Mouse (Mus musculus) midbrain, embryonic 11.5 days (tissue): ENCODE data around the gene Asb14. TPM values are rescaled to one million over a fixed set of nuclear protein-coding genes. Genes with fewer than 3 reads are reported as not detected.
"Not testable (repeated sequence)": the region's sequence is repeated elsewhere in the genome, so short reads cannot be mapped to it uniquely, and the experiment has no call there.

Experiments used
- ATAC-seq: fragments of 200-750 bp; cut with Nextera tagmentation; 2 replicates; pipeline ENCODE4 v1.8.0; 2017; ENCODE audit warnings: moderate TSS enrichment, moderate library complexity; ENCODE audit not compliant: low FRiP score
- DNase-seq: peaks from one replicate; pipeline ENCODE4 v3.0.0; 2015; ENCODE audit warnings: low spot score; ENCODE audit errors: missing footprints
- H3K27ac ChIP-seq: fragments of 300-500 bp; sonication (generic); 2 replicates; pipeline ENCODE4 v1.5.1; 2014; ENCODE audit warnings: low read depth, low read length
- H3K27me3 ChIP-seq: fragments of 300-500 bp; sonication (generic); 2 replicates; pipeline ENCODE4 v1.6.1; 2014; ENCODE audit warnings: mild to moderate bottlenecking, low read length, moderate library complexity, mixed read lengths; ENCODE audit not compliant: control insufficient read depth, insufficient read depth
- H3K36me3 ChIP-seq: fragments of 300-500 bp; sonication (generic); 2 replicates; pipeline ENCODE4 v1.6.1; 2014; ENCODE audit warnings: mild to moderate bottlenecking, low read length, moderate library complexity, mixed read lengths; ENCODE audit not compliant: control insufficient read depth, insufficient read depth
- H3K4me1 ChIP-seq: fragments of 300-500 bp; sonication (generic); 2 replicates; pipeline ENCODE4 v1.6.1; 2014; ENCODE audit warnings: low read length; ENCODE audit not compliant: control insufficient read depth, insufficient read depth
- H3K4me2 ChIP-seq: fragments of 300-500 bp; sonication (generic); 2 replicates; pipeline ENCODE4 v1.6.1; 2014; ENCODE audit warnings: mild to moderate bottlenecking, moderate library complexity
- H3K4me3 ChIP-seq: fragments of 300-500 bp; sonication (generic); 2 replicates; pipeline ENCODE4 v1.5.1; 2014; ENCODE audit warnings: low read depth, low read length
- H3K9ac ChIP-seq: fragments of 300-500 bp; sonication (generic); 2 replicates; pipeline ENCODE4 v1.6.1; 2014; ENCODE audit warnings: low read length
- H3K9me3 ChIP-seq: fragments of 300-500 bp; sonication (generic); 2 replicates; pipeline ENCODE4 v1.6.1; 2016; ENCODE audit warnings: low read length; ENCODE audit not compliant: control insufficient read depth
- WGBS: fragments of 180-500 bp; shearing (Covaris S2); extraction: QIAGEN DNeasy Blood & Tissue Kit; methylation state at CpG from one replicate; pipeline ENCODE4 v1.1.7; 2014; 5-methylcytosine and 5-hydroxymethylcytosine counted together
- polyA plus RNA-seq: library from polyadenylated mRNA; unstranded; fragments of >200 nt; fragmentation: Nextera tagmentation; extraction: Ambion mirVana; gene quantifications from 2 replicates; pipeline ENCODE4 v1.2.1, GENCODE M21; 2014

Gene Asb14
- polyA plus RNA-seq, 1 experiment from 2014 or later = not detected

DNA sequence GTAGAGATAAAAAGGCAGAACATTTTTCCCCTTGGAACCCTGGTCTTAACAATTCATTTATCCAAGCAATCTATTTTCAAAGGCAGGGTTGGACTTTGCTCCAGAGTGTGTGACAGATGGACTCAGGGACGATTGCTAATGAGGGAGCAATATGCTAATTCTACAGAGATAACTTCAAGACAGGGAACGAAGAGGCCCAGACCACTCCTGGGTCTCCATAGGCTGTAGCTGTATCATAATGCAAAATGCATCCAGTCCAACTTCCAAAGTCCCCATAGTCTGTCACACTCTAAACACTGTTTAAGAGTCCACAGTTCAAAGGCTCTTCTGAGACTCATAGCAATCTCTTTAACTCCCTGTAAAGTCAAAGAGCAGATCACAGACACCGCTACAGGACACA is 7.1 kb upstream of the Asb14 start:
- Histone ChIP-seq H3K4me3 (no peak overlapping the region), H3K9me3 (no peaks in the 10 kb centered on the region), H3K36me3 (no peaks in the 10 kb centered on the region), H3K4me1 (no peaks in the 10 kb centered on the region), H3K9ac (no peak overlapping the region), H3K27ac (no peak overlapping the region), H3K27me3 (no peaks in the 10 kb centered on the region), H3K4me2 (no peak overlapping the region)
- DNase-seq (no peak), ATAC-seq (no peak)
- WGBS = 57% methylated on average over 3 of the region's 3 CpGs

DNA sequence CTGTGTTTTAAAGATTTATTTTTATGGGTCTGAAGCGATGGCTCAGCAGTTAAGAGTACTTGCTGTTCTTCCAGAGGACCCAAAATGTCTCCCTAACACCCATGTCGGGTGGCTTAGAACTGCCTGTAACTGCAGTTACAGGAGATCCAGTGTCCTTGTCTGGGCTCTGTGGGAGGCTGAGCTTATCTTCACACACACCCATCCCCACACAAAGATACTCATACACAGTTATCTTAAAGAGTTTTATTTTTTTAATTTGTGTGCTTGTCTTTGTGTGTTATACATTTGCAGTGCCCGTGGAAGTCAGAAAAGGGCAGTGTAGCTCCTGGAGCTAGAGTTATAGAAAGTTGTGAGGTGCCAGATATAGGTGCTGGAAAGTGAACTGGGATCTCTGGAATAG is 3.6 kb upstream of the Asb14 start:
- DNase-seq = no peak

DNA sequence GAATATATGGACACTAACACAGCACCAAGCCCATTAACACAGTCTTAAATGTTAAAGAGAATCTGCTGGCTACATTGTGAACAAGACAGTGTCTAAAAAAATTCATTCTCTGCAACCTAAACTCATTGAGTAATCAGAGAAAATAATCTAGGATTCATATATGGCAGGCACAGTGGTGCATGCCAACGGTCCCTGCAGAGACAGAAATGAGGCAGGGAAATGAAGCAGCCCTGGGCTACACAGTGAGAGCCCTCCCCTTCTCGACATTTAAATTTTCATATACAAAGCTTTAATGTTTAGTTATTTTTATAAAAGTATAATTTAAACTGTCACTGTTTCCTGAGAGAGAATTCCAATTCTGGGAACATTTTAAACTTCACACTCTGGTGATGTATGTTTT is 5.1 kb downstream of the Asb14 start:
- no peak overlapping the region for H3K9ac ChIP-seq
- no peak overlapping the region for H3K4me3 ChIP-seq
- DNase-seq (no peak), ATAC-seq (no peak)
- no peaks in the 10 kb centered on the region for H3K36me3 ChIP-seq
- no peak overlapping the region for H3K27ac ChIP-seq
- WGBS = 84% methylated on average over 2 of the region's 2 CpGs
- H3K27me3 ChIP-seq = no peaks in the 10 kb centered on the region
- H3K4me1 ChIP-seq = no peaks in the 10 kb centered on the region
- no peaks in the 10 kb centered on the region for H3K9me3 ChIP-seq
- no peak overlapping the region for H3K4me2 ChIP-seq

More for the DNA sequence above, 3.6 kb upstream of the Asb14 start:
- Histone ChIP-seq H3K9me3 (no peaks in the 10 kb centered on the region), H3K4me3 (no peak overlapping the region), H3K9ac (no peak overlapping the region), H3K4me1 (no peaks in the 10 kb centered on the region), H3K27ac (no peak overlapping the region), H3K4me2 (no peak overlapping the region), H3K36me3 (no peaks in the 10 kb centered on the region), H3K27me3 (no peaks in the 10 kb centered on the region)
- WGBS = 85% methylated on average over 3 of the region's 3 CpGs
- ATAC-seq = no peak

DNA sequence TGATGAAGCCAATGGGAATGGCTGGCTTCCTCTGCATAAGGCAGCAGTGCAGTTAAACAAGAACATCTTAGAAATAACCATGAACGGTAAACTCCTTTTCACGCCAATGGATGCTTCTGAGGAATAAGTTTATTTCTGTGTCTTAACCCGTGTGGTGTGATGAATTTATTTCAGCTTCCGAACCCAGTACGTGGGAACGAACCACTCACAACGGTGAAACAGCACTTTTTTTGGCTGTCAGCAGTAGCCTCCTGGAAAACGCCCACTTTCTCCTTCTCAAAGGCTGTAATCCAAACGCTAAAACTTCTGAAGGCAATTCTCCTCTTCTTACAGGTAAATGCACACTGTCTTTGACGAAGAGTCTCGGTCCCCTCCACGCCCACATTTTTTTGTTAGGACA is 6.5 kb downstream of the Asb14 start:
- no peak for ATAC-seq

DNA sequence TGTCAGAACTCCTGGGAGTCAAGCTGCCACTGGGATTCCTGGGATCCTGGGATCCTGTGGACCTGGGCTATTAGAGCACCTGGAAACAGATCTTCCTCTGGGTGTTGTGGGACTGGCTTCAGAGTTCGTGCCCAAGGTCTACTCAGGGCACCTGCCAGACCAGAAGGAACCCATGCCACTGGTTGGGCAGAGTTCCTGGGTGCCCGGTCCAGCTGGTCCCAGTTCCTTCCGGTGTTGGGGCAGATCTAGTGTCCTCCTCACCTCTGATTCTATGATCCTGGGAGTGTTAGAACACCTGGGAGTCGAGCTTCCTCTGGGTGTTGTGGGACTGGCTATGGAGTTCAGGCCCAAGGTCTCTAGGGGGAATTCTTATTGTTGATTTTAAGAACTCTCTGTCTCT is 13.0 kb downstream of the Asb14 start:
- DNase-seq (no peak), ATAC-seq (no peak)
- Histone ChIP-seq H3K9me3 (no peaks in the 10 kb centered on the region), H3K27ac (no peak overlapping the region), H3K27me3 (no peaks in the 10 kb centered on the region), H3K4me3 (no peak overlapping the region), H3K36me3 (no peaks in the 10 kb centered on the region), H3K9ac (no peak overlapping the region), H3K4me2 (no peak overlapping the region), H3K4me1 (no peaks in the 10 kb centered on the region)
- 85% methylated on average over 4 of the region's 4 CpGs for WGBS

More for the DNA sequence above, 6.5 kb downstream of the Asb14 start:
- DNase-seq = no peak
- H3K36me3 ChIP-seq = no peaks in the 10 kb centered on the region
- H3K9me3 ChIP-seq = no peaks in the 10 kb centered on the region
- no peak overlapping the region for H3K4me3 ChIP-seq
- H3K27ac ChIP-seq = no peak overlapping the region
- no peaks in the 10 kb centered on the region for H3K4me1 ChIP-seq
- H3K27me3 ChIP-seq = no peaks in the 10 kb centered on the region
- no peak overlapping the region for H3K9ac ChIP-seq
- no peak overlapping the region for H3K4me2 ChIP-seq
- 85% methylated on average over 12 of the region's 12 CpGs for WGBS

DNA sequence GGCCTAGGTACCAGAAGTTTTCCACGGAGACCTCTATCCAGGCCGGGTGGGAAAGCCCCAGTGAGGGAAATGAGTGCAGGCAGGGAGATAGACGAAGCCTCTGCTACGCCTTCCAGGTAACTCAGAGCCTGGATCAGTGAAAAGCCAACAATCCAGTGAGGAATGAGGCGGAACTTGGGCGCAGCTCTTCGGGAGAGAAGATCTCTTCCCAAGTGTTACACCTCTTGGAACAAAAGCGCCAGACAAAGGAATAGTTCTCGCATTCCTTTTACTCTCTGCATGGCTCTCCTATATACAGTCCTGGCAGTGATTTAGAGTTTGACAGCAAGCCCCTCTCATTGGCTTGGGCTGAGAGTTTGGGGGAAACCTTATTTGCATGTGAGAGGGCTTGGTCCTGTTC is 16.1 kb downstream of the Asb14 start:
- WGBS = 45% methylated on average over 9 of the region's 9 CpGs
- H3K9ac ChIP-seq, ATAC-seq, H3K36me3 ChIP-seq, H3K9me3 ChIP-seq, H3K4me1 ChIP-seq, H3K27me3 ChIP-seq, H3K27ac ChIP-seq, H3K4me3 ChIP-seq, H3K4me2 ChIP-seq: not testable (repeated sequence)
- peak; percentile 60 for DNase-seq

DNA sequence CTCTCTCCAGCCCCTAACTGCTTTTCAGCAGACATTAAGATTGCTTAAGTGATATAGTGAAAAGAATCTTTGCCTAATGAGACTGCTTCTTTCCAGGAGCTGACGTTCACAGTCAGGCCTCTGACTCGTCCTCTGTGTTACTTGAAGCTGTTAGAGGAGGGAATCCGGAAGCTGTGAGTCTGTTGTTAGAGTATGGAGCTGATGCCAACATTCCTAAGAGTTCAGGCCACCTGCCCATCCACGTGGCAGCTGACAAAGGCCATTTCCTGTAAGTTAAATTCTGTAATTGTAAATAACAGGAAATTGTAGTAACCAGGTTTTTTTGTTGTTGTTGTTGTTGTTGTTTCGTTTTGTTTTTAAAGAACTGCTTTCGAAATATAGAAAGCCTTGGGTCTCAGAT is 16.8 kb downstream of the Asb14 start:
- WGBS = 81% methylated on average over 6 of the region's 6 CpGs
- Histone ChIP-seq H3K9ac (no peak overlapping the region), H3K27me3 (no peaks in the 10 kb centered on the region), H3K4me2 (no peak overlapping the region), H3K4me3 (no peak overlapping the region), H3K27ac (no peak overlapping the region), H3K9me3 (no peaks in the 10 kb centered on the region), H3K4me1 (no peaks in the 10 kb centered on the region), H3K36me3 (no peaks in the 10 kb centered on the region)
- peak; percentile 65 for DNase-seq
- ATAC-seq = no peak

DNA sequence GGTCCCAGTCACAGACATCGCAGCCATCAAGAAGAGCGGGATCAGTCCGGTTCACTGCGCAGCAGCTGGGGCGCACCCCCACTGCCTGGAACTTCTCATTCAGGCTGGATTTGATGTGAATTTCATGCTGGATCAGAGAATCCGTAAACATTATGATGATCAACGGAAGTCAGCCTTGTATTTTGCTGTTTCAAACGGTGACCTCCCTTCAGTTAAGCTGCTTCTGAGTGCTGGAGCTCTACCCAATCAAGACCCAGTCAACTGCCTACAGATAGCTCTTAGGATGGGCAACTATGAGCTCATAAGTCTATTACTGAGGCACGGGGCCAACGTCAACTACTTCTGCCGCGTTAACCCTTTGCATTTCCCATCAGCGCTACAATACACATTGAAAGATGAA is 17.5 kb downstream of the Asb14 start:
- no peak for ATAC-seq
- Histone ChIP-seq H3K9ac (no peak overlapping the region), H3K27me3 (no peaks in the 10 kb centered on the region), H3K36me3 (no peaks in the 10 kb centered on the region), H3K27ac (no peak overlapping the region), H3K4me2 (no peak overlapping the region), H3K4me3 (no peak overlapping the region), H3K4me1 (no peaks in the 10 kb centered on the region), H3K9me3 (no peaks in the 10 kb centered on the region)
- WGBS = 93% methylated on average over 13 of the region's 13 CpGs
- DNase-seq = peak; percentile 83

DNA sequence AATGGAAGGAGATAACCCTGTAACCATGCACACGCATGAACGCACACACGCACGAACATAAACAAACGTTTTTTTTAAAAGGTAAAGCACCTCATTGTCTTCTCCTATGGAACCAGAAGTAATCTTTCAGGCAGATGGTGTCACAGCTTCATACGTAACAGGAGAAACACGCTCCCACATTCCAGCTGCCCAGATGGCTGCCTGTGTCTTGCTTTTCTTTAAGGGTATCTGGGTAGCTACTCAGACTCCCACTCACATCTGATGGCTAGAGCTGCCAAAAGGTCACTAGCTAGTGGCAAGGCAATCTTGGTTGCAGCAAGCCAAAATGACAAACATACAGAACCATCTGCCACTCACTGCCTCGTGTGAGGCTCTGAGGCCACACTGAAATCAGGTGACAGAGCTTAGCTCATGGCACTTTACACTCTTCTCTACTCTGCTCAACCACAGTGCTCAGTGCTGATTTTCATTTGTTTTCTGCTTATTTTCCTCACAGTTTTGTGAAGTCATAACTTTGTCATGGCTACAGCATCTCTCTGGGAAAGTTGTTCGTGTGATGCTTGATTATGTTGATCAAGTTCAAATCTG is 19.4 kb downstream of the Asb14 start:
- no peak overlapping the region for H3K4me2 ChIP-seq
- no peak overlapping the region for H3K9ac ChIP-seq
- WGBS = 70% methylated on average over 9 of the region's 9 CpGs
- H3K27me3 ChIP-seq = no peaks in the 10 kb centered on the region
- H3K27ac ChIP-seq = no peak overlapping the region
- no peaks in the 10 kb centered on the region for H3K4me1 ChIP-seq
- DNase-seq = no peak
- H3K9me3 ChIP-seq = no peaks in the 10 kb centered on the region
- no peaks in the 10 kb centered on the region for H3K36me3 ChIP-seq
- ATAC-seq = no peak
- H3K4me3 ChIP-seq = no peak overlapping the region

DNA sequence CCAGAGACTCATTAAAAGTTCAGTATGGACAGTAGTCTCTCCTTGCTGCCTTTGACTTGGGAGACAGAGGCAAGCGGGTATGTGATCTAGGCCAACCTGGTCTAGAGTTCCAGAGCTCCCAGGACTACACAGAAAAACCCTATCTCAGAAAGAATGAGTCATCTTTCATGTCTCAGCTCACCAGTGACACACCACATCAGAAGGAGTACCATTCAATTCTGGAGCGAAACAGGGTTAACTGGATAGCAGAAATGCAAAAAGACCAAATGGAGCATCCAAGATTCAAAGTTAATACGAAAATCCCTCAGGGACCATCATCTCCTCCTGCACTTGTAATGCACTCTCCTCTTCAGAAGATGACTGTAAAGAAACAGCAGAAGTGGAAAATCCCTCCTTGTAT is 25.0 kb downstream of the Asb14 start:
- H3K27me3 ChIP-seq = no peaks in the 10 kb centered on the region
- WGBS = 88% methylated on average over 3 of the region's 3 CpGs
- no peak for ATAC-seq
- DNase-seq = no peak
- no peak overlapping the region for H3K27ac ChIP-seq
- no peaks in the 10 kb centered on the region for H3K4me1 ChIP-seq
- no peaks in the 10 kb centered on the region for H3K36me3 ChIP-seq
- H3K9me3 ChIP-seq = no peaks in the 10 kb centered on the region
- no peak overlapping the region for H3K9ac ChIP-seq
- H3K4me2 ChIP-seq = no peak overlapping the region
- H3K4me3 ChIP-seq = no peak overlapping the region
